Comparison of ENCODE assay signal across 27 mouse cellular contexts in genomic region chr13:93117241-93117640, GRCm38 (mm10). TPM values are rescaled to one million over a fixed set of nuclear protein-coding genes. Genes with fewer than 3 reads are reported as not detected.
A peak's percentile ranks its signal among the peaks of the same experiment; 100 is the strongest.
DNase-seq lines count a peak whose midpoint lies in the region; ATAC-seq and TF ChIP-seq lines count a peak whose summit lies in the region.
"Had no signal": no experiment of that assay in that cellular context is flagged by ENCODE, and none has a peak within 500 bp of the region (broad histone marks: within the 10 kb centered on the region; RNA-seq: fewer than 3 reads in every experiment).

No protein-coding gene starts in this region.

- intact Hi-C loops in heart, postnatal 36 days (cut with DNase I): no loop called here

- no peak for ATAC-seq in heart, embryonic 13.5 days (ENCODE audit: extremely low read depth, insufficient number of reproducible peaks, low FRiP score, low TSS enrichment)
- ATAC-seq in lung, embryonic 14.5 days (ENCODE audit: insufficient read depth): no peak
- peak; percentile 65; the same call in 1 of the 2 replicates for ATAC-seq in neural tube, embryonic 12.5 days (ENCODE audit: low FRiP score, low read depth)
- ATAC-seq in neural tube, embryonic 15.5 days (ENCODE audit: low FRiP score): no peak
- no peak for ATAC-seq in forebrain, embryonic 16.5 days
- ATAC-seq: CD4-positive, CD25-positive, alpha-beta regulatory T cell, adult 4 months; forebrain, embryonic 15.5 days; intestine, postnatal 0 days had no signal

- WGBS in heart, embryonic 13.5 days: 69% methylated on average over 7 of the region's 7 CpGs
- WGBS in lung, embryonic 14.5 days: 71% methylated on average over 7 of the region's 7 CpGs
- 40% methylated on average over 7 of the region's 7 CpGs for WGBS in neural tube, embryonic 12.5 days
- WGBS in neural tube, embryonic 15.5 days: 31% methylated on average over 7 of the region's 7 CpGs
- WGBS in forebrain, embryonic 16.5 days: 68% methylated on average over 7 of the region's 7 CpGs

- H3K4me1 ChIP-seq in heart, embryonic 13.5 days: no peaks in the 10 kb centered on the region
- H3K4me1 ChIP-seq in lung, embryonic 14.5 days (ENCODE audit: insufficient read depth): no peaks in the 10 kb centered on the region
- no peaks in the 10 kb centered on the region for H3K4me1 ChIP-seq in neural tube, embryonic 12.5 days
- no peaks in the 10 kb centered on the region for H3K4me1 ChIP-seq in neural tube, embryonic 15.5 days
- H3K4me1 ChIP-seq in forebrain, embryonic 16.5 days (replicated peaks; ENCODE audit: control insufficient read depth, insufficient read depth, low read length): no peaks in the 10 kb centered on the region
- H3K4me1 ChIP-seq: embryonic facial prominence, embryonic 12.5 days; forebrain, embryonic 10.5 days; forebrain, embryonic 15.5 days; heart, embryonic 12.5 days; midbrain, embryonic 12.5 days had no signal

- no peaks in the 10 kb centered on the region for H3K9me3 ChIP-seq in heart, embryonic 13.5 days
- H3K9me3 ChIP-seq in lung, embryonic 14.5 days (ENCODE audit: low read depth, low read length): no peaks in the 10 kb centered on the region
- H3K9me3 ChIP-seq in neural tube, embryonic 12.5 days: no peaks in the 10 kb centered on the region
- H3K9me3 ChIP-seq in neural tube, embryonic 15.5 days (replicated peaks): no peaks in the 10 kb centered on the region
- H3K9me3 ChIP-seq in forebrain, embryonic 16.5 days (ENCODE audit: control insufficient read depth, low read length): no peaks in the 10 kb centered on the region
- H3K9me3 ChIP-seq: embryonic facial prominence, embryonic 12.5 days; forebrain, embryonic 15.5 days; midbrain, embryonic 12.5 days had no signal

- H3K4me2 ChIP-seq in heart, embryonic 13.5 days: no peak overlapping the region
- no peak overlapping the region for H3K4me2 ChIP-seq in lung, embryonic 14.5 days
- H3K4me2 ChIP-seq in neural tube, embryonic 12.5 days (replicated peaks): no peak overlapping the region
- H3K4me2 ChIP-seq in neural tube, embryonic 15.5 days: no peak overlapping the region
- H3K4me2 ChIP-seq in forebrain, embryonic 16.5 days (ENCODE audit: low read length): no peak overlapping the region
- H3K4me2 ChIP-seq: embryonic facial prominence, embryonic 12.5 days; forebrain, embryonic 15.5 days; heart, embryonic 12.5 days; hindbrain, embryonic 14.5 days; midbrain, embryonic 12.5 days had no signal

- H3K27ac ChIP-seq in heart, embryonic 13.5 days (replicated peaks): 0 out of 2 replicates have a peak overlapping the region, but pooled peaks have one; percentile 6
- no peak overlapping the region for H3K27ac ChIP-seq in lung, embryonic 14.5 days (ENCODE audit: low read depth)
- no peak overlapping the region for H3K27ac ChIP-seq in neural tube, embryonic 12.5 days
- no peak overlapping the region for H3K27ac ChIP-seq in neural tube, embryonic 15.5 days (replicated peaks)
- no peak overlapping the region for H3K27ac ChIP-seq in forebrain, embryonic 16.5 days (ENCODE audit: low read length)
- H3K27ac ChIP-seq: embryonic facial prominence, embryonic 12.5 days; forebrain, embryonic 10.5 days; forebrain, embryonic 15.5 days; gastrocnemius, adult 2 months; hindbrain, embryonic 14.5 days; liver, embryonic 14.5 days; midbrain, embryonic 12.5 days had no signal

- TF ChIP-seq CTCF in lung, embryonic 14.5 days (IDR thresholded peaks at IDR 0.05; ENCODE audit: low read depth): no peak

- no peak overlapping the region for H3K9ac ChIP-seq in heart, embryonic 13.5 days
- no peak overlapping the region for H3K9ac ChIP-seq in lung, embryonic 14.5 days
- H3K9ac ChIP-seq in neural tube, embryonic 12.5 days: no peak overlapping the region
- H3K9ac ChIP-seq in neural tube, embryonic 15.5 days (replicated peaks): no peak overlapping the region
- no peak overlapping the region for H3K9ac ChIP-seq in forebrain, embryonic 16.5 days (replicated peaks; ENCODE audit: low read depth, low read length)
- H3K9ac ChIP-seq: embryonic facial prominence, embryonic 12.5 days; forebrain, embryonic 15.5 days; heart, embryonic 12.5 days; hindbrain, embryonic 14.5 days; liver, embryonic 14.5 days; midbrain, embryonic 12.5 days had no signal

- H3K36me3 ChIP-seq in heart, embryonic 13.5 days: no peaks in the 10 kb centered on the region
- no peaks in the 10 kb centered on the region for H3K36me3 ChIP-seq in lung, embryonic 14.5 days (ENCODE audit: insufficient read depth)
- no peaks in the 10 kb centered on the region for H3K36me3 ChIP-seq in neural tube, embryonic 12.5 days
- no peaks in the 10 kb centered on the region for H3K36me3 ChIP-seq in neural tube, embryonic 15.5 days
- H3K36me3 ChIP-seq in forebrain, embryonic 16.5 days (ENCODE audit: control insufficient read depth, insufficient read depth): no peaks in the 10 kb centered on the region
- H3K36me3 ChIP-seq: embryonic facial prominence, embryonic 12.5 days; forebrain, embryonic 10.5 days; forebrain, embryonic 15.5 days; midbrain, embryonic 12.5 days had no signal

- DNase-seq in heart, postnatal 36 days: no peak
- peak; percentile 12 for DNase-seq in lung, embryonic 14.5 days
- DNase-seq in lung, postnatal 10 days: no peak
- DNase-seq: adrenal gland, postnatal 14 days; cerebellum, adult 11 months; cerebellum, adult 9-10 months; cerebellum, postnatal 36 days; gastrocnemius, adult 2 months; gastrocnemius, postnatal 36 days; kidney, postnatal 25 days; liver; lung, adult 2 months; right cerebral cortex, postnatal 4 days; thymus, postnatal 4 days had no signal

- H3K27me3 ChIP-seq in heart, embryonic 13.5 days (replicated peaks): no peaks in the 10 kb centered on the region
- no peaks in the 10 kb centered on the region for H3K27me3 ChIP-seq in lung, embryonic 14.5 days (ENCODE audit: insufficient read depth, low read length)
- no peaks in the 10 kb centered on the region for H3K27me3 ChIP-seq in neural tube, embryonic 12.5 days (replicated peaks)
- H3K27me3 ChIP-seq in neural tube, embryonic 15.5 days (replicated peaks): no peaks in the 10 kb centered on the region
- H3K27me3 ChIP-seq in forebrain, embryonic 16.5 days (replicated peaks; ENCODE audit: control insufficient read depth, insufficient read depth, low read length): no peaks in the 10 kb centered on the region
- H3K27me3 ChIP-seq: embryonic facial prominence, embryonic 12.5 days; forebrain, embryonic 15.5 days; heart, embryonic 12.5 days; midbrain, embryonic 12.5 days had no signal

- H3K4me3 ChIP-seq in heart, embryonic 13.5 days: no peak overlapping the region
- no peak overlapping the region for H3K4me3 ChIP-seq in lung, embryonic 14.5 days (ENCODE audit: low read depth, low read length)
- H3K4me3 ChIP-seq in neural tube, embryonic 12.5 days: no peak overlapping the region
- no peak overlapping the region for H3K4me3 ChIP-seq in neural tube, embryonic 15.5 days (replicated peaks)
- H3K4me3 ChIP-seq in forebrain, embryonic 16.5 days (replicated peaks; ENCODE audit: low read length): no peak overlapping the region
- H3K4me3 ChIP-seq: embryonic facial prominence, embryonic 12.5 days; forebrain, embryonic 10.5 days; forebrain, embryonic 15.5 days; gastrocnemius, adult 2 months; heart, embryonic 12.5 days; midbrain, embryonic 12.5 days had no signal

RNA-seq across cellular contexts. Expression of gene Cmya5, which starts 27.3 kb away (rescaled TPM):
- 3.1 and 3.2 TPM in 2 replicates for polyA plus RNA-seq in heart, embryonic 13.5 days (2015; fragmentation: Nextera tagmentation; extraction: Ambion mirVana)
- total RNA-seq in heart, postnatal 36 days (2021): 100 to 1,000 TPM; 306 to 325 TPM
- 0.38 and 0.53 TPM in 2 replicates for polyA plus RNA-seq in lung, embryonic 14.5 days (2014; fragmentation: Nextera tagmentation; extraction: Ambion mirVana)
- 0.06 and 0.10 TPM in 2 replicates for polyA plus RNA-seq in neural tube, embryonic 12.5 days (2016; fragmentation: Nextera tagmentation; extraction: Ambion mirVana)
- polyA plus RNA-seq in neural tube, embryonic 15.5 days (2015; fragmentation: Nextera tagmentation; extraction: Ambion mirVana): 0.19 and 0.20 TPM in 2 replicates
- 0.19 and 0.20 TPM in 2 replicates for polyA plus RNA-seq in forebrain, embryonic 16.5 days (2015; fragmentation: Nextera tagmentation; extraction: Ambion mirVana)
- polyA plus RNA-seq: midbrain, embryonic 12.5 days had no signal
